12 mouse cellular contexts compared by ENCODE assay signal in the genomic region with DNA sequence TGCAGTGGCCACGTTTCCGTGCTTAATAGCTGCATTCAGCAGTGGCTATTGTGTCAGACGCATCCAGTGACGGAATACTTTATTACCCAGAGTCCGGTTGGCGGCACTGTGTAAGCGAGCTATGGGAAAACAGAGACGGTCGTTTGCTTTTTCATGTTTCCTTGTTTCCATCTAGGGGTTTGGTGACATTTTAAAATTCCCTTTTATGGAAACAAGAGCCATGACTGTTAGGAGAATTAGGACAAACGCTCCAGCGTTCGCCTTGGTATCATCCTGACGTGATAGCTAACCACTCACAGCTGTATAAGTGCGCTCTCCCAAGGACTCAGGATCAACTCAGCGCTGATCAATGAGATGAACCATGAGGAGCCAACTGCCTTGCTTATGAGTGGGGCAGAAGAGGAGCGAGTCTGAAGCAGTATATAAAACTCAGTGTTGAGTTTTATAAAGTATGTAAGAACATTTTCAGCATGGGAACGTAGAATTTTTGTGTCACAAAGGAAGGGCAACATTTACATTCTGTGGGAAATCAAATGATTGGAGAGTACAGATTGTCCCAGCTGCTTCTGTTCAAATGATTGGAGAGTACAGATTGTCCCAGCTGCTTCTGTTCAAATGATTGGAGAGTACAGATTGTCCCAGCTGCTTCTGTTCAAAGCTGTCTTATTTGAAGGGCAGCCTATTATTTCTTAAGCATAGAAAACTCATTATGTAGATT.
A peak's percentile ranks its signal among the peaks of the same experiment; 100 is the strongest.
DNase-seq lines count a peak whose midpoint lies in the region; ATAC-seq lines count a peak whose summit lies in the region.
"Had no signal": no experiment of that assay in that cellular context is flagged by ENCODE, and none has a peak within 500 bp of the region (broad histone marks: within the 10 kb centered on the region; RNA-seq: fewer than 3 reads in every experiment).

No protein-coding gene starts in this region.

- ATAC-seq in kidney, embryonic 16.5 days (ENCODE audit: low FRiP score, low TSS enrichment): peak; percentile 52; the same call in 1 of the 2 replicates
- no peak for ATAC-seq in embryonic facial prominence, embryonic 14.5 days (ENCODE audit: low read depth)
- peak; percentile 69; the same call in 1 of the 2 replicates for ATAC-seq in midbrain, embryonic 14.5 days (ENCODE audit: low FRiP score, low TSS enrichment)
- ATAC-seq in cerebellum, adult (ENCODE audit: insufficient number of reproducible peaks, low FRiP score, low TSS enrichment): no peak

- no peak for DNase-seq in kidney, adult 18-20 months
- no peak for DNase-seq in embryonic facial prominence, embryonic 14.5 days (ENCODE audit: low spot score)
- no peak for DNase-seq in hindbrain, embryonic 10.5 days (ENCODE audit: low spot score)
- DNase-seq in midbrain, embryonic 14.5 days: peak; percentile 76
- no peak for DNase-seq in gastrocnemius, postnatal 10 days
- no peak for DNase-seq in layer of hippocampus, adult 18-20 months (ENCODE audit: low spot score in 2 of 2)
- DNase-seq: cerebellum, adult 11-12 months; liver; right cerebral cortex, postnatal 4 days; thymus, postnatal 4 days had no signal

- no peak overlapping the region for H3K4me3 ChIP-seq in kidney, embryonic 16.5 days (ENCODE audit: low read length)
- no peak overlapping the region for H3K4me3 ChIP-seq in embryonic facial prominence, embryonic 14.5 days (ENCODE audit: low read depth, low read length)
- no peak overlapping the region for H3K4me3 ChIP-seq in hindbrain, embryonic 10.5 days
- H3K4me3 ChIP-seq in midbrain, embryonic 14.5 days (replicated peaks; ENCODE audit: low read depth, low read length): peak overlapping the region; percentile 13; the same call in 1 of the 2 replicates

- H3K9ac ChIP-seq in kidney, embryonic 16.5 days (replicated peaks; ENCODE audit: low read length): 0 out of 2 replicates have a peak overlapping the region, but pooled peaks have one; percentile 25
- no peak overlapping the region for H3K9ac ChIP-seq in embryonic facial prominence, embryonic 14.5 days (ENCODE audit: low read depth, low read length)
- no peak overlapping the region; the same call in 1 of the 2 replicates for H3K9ac ChIP-seq in midbrain, embryonic 14.5 days (replicated peaks; ENCODE audit: low read length)

- 41% methylated on average over 17 of the region's 17 CpGs for WGBS in kidney, embryonic 16.5 days
- WGBS in embryonic facial prominence, embryonic 14.5 days: 42% methylated on average over 17 of the region's 17 CpGs
- WGBS in hindbrain, embryonic 10.5 days: 72% methylated on average over 17 of the region's 17 CpGs
- WGBS in midbrain, embryonic 14.5 days: 32% methylated on average over 17 of the region's 17 CpGs

- H3K4me2 ChIP-seq in kidney, embryonic 16.5 days (replicated peaks; ENCODE audit: low read depth, low read length): peak overlapping the region; percentile 23
- H3K4me2 ChIP-seq in embryonic facial prominence, embryonic 14.5 days (ENCODE audit: low read depth, low read length): peak overlapping the region; percentile 20; the same call in 1 of the 2 replicates
- H3K4me2 ChIP-seq in midbrain, embryonic 14.5 days (ENCODE audit: low read length): peak overlapping the region; percentile 41

- H3K9me3 ChIP-seq in kidney, embryonic 16.5 days (ENCODE audit: low read length): no peaks in the 10 kb centered on the region
- no peaks in the 10 kb centered on the region for H3K9me3 ChIP-seq in embryonic facial prominence, embryonic 14.5 days (ENCODE audit: control insufficient read depth, low read length)
- no peaks in the 10 kb centered on the region for H3K9me3 ChIP-seq in hindbrain, embryonic 10.5 days
- no peaks in the 10 kb centered on the region for H3K9me3 ChIP-seq in midbrain, embryonic 14.5 days (ENCODE audit: control insufficient read depth, low read length)

- no peaks in the 10 kb centered on the region for H3K27me3 ChIP-seq in kidney, embryonic 16.5 days (ENCODE audit: insufficient read depth, low read length)
- H3K27me3 ChIP-seq in embryonic facial prominence, embryonic 14.5 days (replicated peaks; ENCODE audit: control insufficient read depth, insufficient read depth, low read length): no peaks in the 10 kb centered on the region
- no peaks in the 10 kb centered on the region for H3K27me3 ChIP-seq in hindbrain, embryonic 10.5 days (ENCODE audit: insufficient read depth, poor library complexity, severe bottlenecking)
- no peaks in the 10 kb centered on the region for H3K27me3 ChIP-seq in midbrain, embryonic 14.5 days (ENCODE audit: control insufficient read depth, insufficient read depth, low read length)

- H3K27ac ChIP-seq in kidney, embryonic 16.5 days (ENCODE audit: low read length): peak overlapping the region; percentile 84
- H3K27ac ChIP-seq in embryonic facial prominence, embryonic 14.5 days (replicated peaks; ENCODE audit: low read depth, low read length): no peak overlapping the region
- peak overlapping the region; percentile 77 for H3K27ac ChIP-seq in hindbrain, embryonic 10.5 days
- H3K27ac ChIP-seq in midbrain, embryonic 14.5 days (replicated peaks; ENCODE audit: low read depth, low read length): no peak overlapping the region

- no peaks in the 10 kb centered on the region for H3K36me3 ChIP-seq in kidney, embryonic 16.5 days (ENCODE audit: insufficient read depth, low read length)
- no peaks in the 10 kb centered on the region for H3K36me3 ChIP-seq in embryonic facial prominence, embryonic 14.5 days (ENCODE audit: control insufficient read depth, insufficient read depth, low read length)
- H3K36me3 ChIP-seq in hindbrain, embryonic 10.5 days: no peaks in the 10 kb centered on the region
- H3K36me3 ChIP-seq in midbrain, embryonic 14.5 days (ENCODE audit: control insufficient read depth, insufficient read depth, low read length): no peaks in the 10 kb centered on the region

- peaks cover 22% of the 10 kb centered on the region for H3K4me1 ChIP-seq in kidney, embryonic 16.5 days (ENCODE audit: insufficient read depth, low read length)
- peaks cover 17% of the 10 kb centered on the region for H3K4me1 ChIP-seq in embryonic facial prominence, embryonic 14.5 days (ENCODE audit: control insufficient read depth, insufficient read depth, low read length)
- peaks cover 52% of the 10 kb centered on the region for H3K4me1 ChIP-seq in hindbrain, embryonic 10.5 days (replicated peaks)
- peaks cover 13% of the 10 kb centered on the region for H3K4me1 ChIP-seq in midbrain, embryonic 14.5 days (ENCODE audit: control insufficient read depth, insufficient read depth, low read length)

Comparison
In these comparisons a context has a peak if more than half of its experiments do, and no peak if none do; other contexts are left out.
1. ATAC-seq: peak in kidney, embryonic 16.5 days (single experiment) and midbrain, embryonic 14.5 days (single experiment); none in embryonic facial prominence, embryonic 14.5 days (single experiment) and cerebellum, adult (single experiment).
2. H3K27ac ChIP-seq: peak in kidney, embryonic 16.5 days (single experiment) and hindbrain, embryonic 10.5 days (single experiment); none in embryonic facial prominence, embryonic 14.5 days (single experiment) and midbrain, embryonic 14.5 days (single experiment).
3. Peak in every context shown above with its lines, with median percentiles within 50 percentile points of each other: H3K4me2 ChIP-seq.